Mouse (Mus musculus): ENCODE data around the gene Spag9.

The Spag9 gene

GRCm38 (mm10) chr11:94134076-94134838 lies 138.4 kb downstream of the Spag9 start:
- Histone ChIP-seq H3K27me3 (ENCODE audit: insufficient read depth, low read length) (no peaks in the 10 kb centered on the region), H3K9me3 (ENCODE audit: low read length) (no peaks in the 10 kb centered on the region), H3K4me3 (replicated peaks; ENCODE audit: low read length) (peak overlapping the region; percentile 60), H3K4me1 (replicated peaks; ENCODE audit: low read depth, low read length) (peaks cover 89% of the 10 kb centered on the region), H3K36me3 (ENCODE audit: insufficient read depth, low read length) (no peaks in the 10 kb centered on the region)
- TF ChIP-seq POU5F1 (IDR thresholded peaks at IDR 0.05; ENCODE audit: borderline replicate concordance, low read length), result no peak
- no peak for TF ChIP-seq CTCF (conservative IDR thresholded peaks at IDR 0.05; ENCODE audit: low read length)
- no peak for TF ChIP-seq NANOG (IDR thresholded peaks at IDR 0.05; ENCODE audit: borderline replicate concordance, low read length)

- no peak for TF ChIP-seq NANOG (IDR thresholded peaks at IDR 0.05; ENCODE audit: borderline replicate concordance, low read length)
Observed at GRCm38 (mm10) chr11:94135581-94136001, 139.7 kb downstream of the Spag9 start.

GRCm38 (mm10) chr11:94136656-94137055 lies 140.8 kb downstream of the Spag9 start:
- TF ChIP-seq NANOG (IDR thresholded peaks at IDR 0.05; ENCODE audit: borderline replicate concordance, low read length) (no peak), CTCF (conservative IDR thresholded peaks at IDR 0.05; ENCODE audit: low read length) (no peak), POU5F1 (IDR thresholded peaks at IDR 0.05; ENCODE audit: borderline replicate concordance, low read length) (no peak)
- Histone ChIP-seq H3K27me3 (ENCODE audit: insufficient read depth, low read length) (no peaks in the 10 kb centered on the region), H3K9me3 (ENCODE audit: low read length) (no peaks in the 10 kb centered on the region), H3K36me3 (ENCODE audit: insufficient read depth, low read length) (no peaks in the 10 kb centered on the region; the same call in 1 of the 2 replicates), H3K4me3 (replicated peaks; ENCODE audit: low read length) (peak overlapping the region; percentile 79), H3K4me1 (replicated peaks; ENCODE audit: low read depth, low read length) (peaks cover 92% of the 10 kb centered on the region)

More at GRCm38 (mm10) chr11:94135581-94136001, 139.7 kb downstream of the Spag9 start:
- no peaks in the 10 kb centered on the region for H3K27me3 ChIP-seq (ENCODE audit: insufficient read depth, low read length)
- peaks cover 89% of the 10 kb centered on the region for H3K4me1 ChIP-seq (replicated peaks; ENCODE audit: low read depth, low read length)
- no peak overlapping the region; the same call in 1 of the 2 replicates for H3K4me3 ChIP-seq (replicated peaks; ENCODE audit: low read length)
- H3K9me3 ChIP-seq (ENCODE audit: low read length), result no peaks in the 10 kb centered on the region
- no peaks in the 10 kb centered on the region; the same call in 1 of the 2 replicates for H3K36me3 ChIP-seq (ENCODE audit: insufficient read depth, low read length)

- Histone ChIP-seq H3K4me3 (replicated peaks; ENCODE audit: low read length) (peak overlapping the region; percentile 79), H3K4me1 (replicated peaks; ENCODE audit: low read depth, low read length) (peaks cover 96% of the 10 kb centered on the region), H3K36me3 (ENCODE audit: insufficient read depth, low read length) (no peaks in the 10 kb centered on the region; the same call in 1 of the 2 replicates), H3K9me3 (ENCODE audit: low read length) (no peaks in the 10 kb centered on the region), H3K27me3 (ENCODE audit: insufficient read depth, low read length) (no peaks in the 10 kb centered on the region)
- no peak for TF ChIP-seq POU5F1 (IDR thresholded peaks at IDR 0.05; ENCODE audit: borderline replicate concordance, low read length)
- TF ChIP-seq NANOG (IDR thresholded peaks at IDR 0.05; ENCODE audit: borderline replicate concordance, low read length), result no peak
- no peak for TF ChIP-seq CTCF (conservative IDR thresholded peaks at IDR 0.05; ENCODE audit: low read length)
Observed at GRCm38 (mm10) chr11:94137326-94138061, 141.6 kb downstream of the Spag9 start.

- Histone ChIP-seq H3K4me3 (replicated peaks; ENCODE audit: low read length) (peak overlapping the region; percentile 79), H3K4me1 (replicated peaks; ENCODE audit: low read depth, low read length) (peaks cover 96% of the 10 kb centered on the region), H3K9me3 (ENCODE audit: low read length) (no peaks in the 10 kb centered on the region), H3K36me3 (ENCODE audit: insufficient read depth, low read length) (no peaks in the 10 kb centered on the region; the same call in 1 of the 2 replicates), H3K27me3 (ENCODE audit: insufficient read depth, low read length) (no peaks in the 10 kb centered on the region)
- TF ChIP-seq POU5F1 (IDR thresholded peaks at IDR 0.05; ENCODE audit: borderline replicate concordance, low read length) (no peak), CTCF (conservative IDR thresholded peaks at IDR 0.05; ENCODE audit: low read length) (no peak), NANOG (IDR thresholded peaks at IDR 0.05; ENCODE audit: borderline replicate concordance, low read length) (no peak)
Observed at GRCm38 (mm10) chr11:94138411-94139231, 142.7 kb downstream of the Spag9 start.

GRCm38 (mm10) chr11:94139232-94139620 lies 143.3 kb downstream of the Spag9 start:
- Histone ChIP-seq H3K4me3 (replicated peaks; ENCODE audit: low read length) (peak overlapping the region; percentile 79), H3K36me3 (ENCODE audit: insufficient read depth, low read length) (no peaks in the 10 kb centered on the region; the same call in 1 of the 2 replicates), H3K27me3 (ENCODE audit: insufficient read depth, low read length) (no peaks in the 10 kb centered on the region), H3K9me3 (ENCODE audit: low read length) (no peaks in the 10 kb centered on the region), H3K4me1 (replicated peaks; ENCODE audit: low read depth, low read length) (peaks cover 96% of the 10 kb centered on the region)
- TF ChIP-seq CTCF (conservative IDR thresholded peaks at IDR 0.05; ENCODE audit: low read length), result no peak
- TF ChIP-seq NANOG (IDR thresholded peaks at IDR 0.05; ENCODE audit: borderline replicate concordance, low read length), result no peak
- no peak for TF ChIP-seq POU5F1 (IDR thresholded peaks at IDR 0.05; ENCODE audit: borderline replicate concordance, low read length)

GRCm38 (mm10) chr11:94140540-94140939 lies 144.6 kb downstream of the Spag9 start:
- no peaks in the 10 kb centered on the region; the same call in 1 of the 2 replicates for H3K36me3 ChIP-seq (ENCODE audit: insufficient read depth, low read length)

More at GRCm38 (mm10) chr11:94140540-94140939, 144.6 kb downstream of the Spag9 start:
- no peaks in the 10 kb centered on the region for H3K9me3 ChIP-seq (ENCODE audit: low read length)
- no peaks in the 10 kb centered on the region for H3K27me3 ChIP-seq (ENCODE audit: insufficient read depth, low read length)
- H3K4me1 ChIP-seq (replicated peaks; ENCODE audit: low read depth, low read length), result peaks cover 96% of the 10 kb centered on the region
- TF ChIP-seq NANOG (IDR thresholded peaks at IDR 0.05; ENCODE audit: borderline replicate concordance, low read length) (no peak), CTCF (conservative IDR thresholded peaks at IDR 0.05; ENCODE audit: low read length) (no peak), POU5F1 (IDR thresholded peaks at IDR 0.05; ENCODE audit: borderline replicate concordance, low read length) (no peak)
- peak overlapping the region; percentile 65 for H3K4me3 ChIP-seq (replicated peaks; ENCODE audit: low read length)
